Mouse (Mus musculus) T-cell, adult 2 months (primary cell): ENCODE data around the gene Gm20772.
"Not testable (repeated sequence)": the region's sequence is repeated elsewhere in the genome, so short reads cannot be mapped to it uniquely, and the experiment has no call there.

Experiments
- DNase-seq: peaks from one replicate; pipeline ENCODE4 v3.0.0; 2022; ENCODE audit warnings: low spot score

Gene Gm20772

DNA sequence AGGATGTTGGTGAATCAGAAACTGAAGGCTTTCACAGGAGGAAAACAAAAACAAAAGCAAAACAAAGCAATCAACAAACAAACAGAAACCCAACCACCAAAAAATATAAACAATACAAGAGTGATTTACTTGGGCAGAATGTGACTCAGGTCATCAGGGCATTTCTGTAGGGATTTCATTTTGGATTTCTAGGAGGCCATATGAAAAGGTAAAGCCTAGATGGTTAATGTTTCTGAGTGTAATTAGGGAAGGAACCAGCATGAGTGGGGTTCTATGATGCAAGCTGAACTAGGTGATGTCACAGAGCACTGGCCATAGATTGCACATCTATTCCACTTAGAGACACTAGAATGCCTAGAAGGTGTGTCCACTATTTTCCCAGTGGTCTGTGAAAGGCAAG is at the start of gene Gm20772, which contains the start of gene Gm20831:
Gm20772 (plus strand) TSS at position 301 of the 400 bp plus-strand sequence.
Gm20831 (plus strand) TSS at position 301 of the 400 bp plus-strand sequence.
- DNase-seq = not testable (repeated sequence)

DNA sequence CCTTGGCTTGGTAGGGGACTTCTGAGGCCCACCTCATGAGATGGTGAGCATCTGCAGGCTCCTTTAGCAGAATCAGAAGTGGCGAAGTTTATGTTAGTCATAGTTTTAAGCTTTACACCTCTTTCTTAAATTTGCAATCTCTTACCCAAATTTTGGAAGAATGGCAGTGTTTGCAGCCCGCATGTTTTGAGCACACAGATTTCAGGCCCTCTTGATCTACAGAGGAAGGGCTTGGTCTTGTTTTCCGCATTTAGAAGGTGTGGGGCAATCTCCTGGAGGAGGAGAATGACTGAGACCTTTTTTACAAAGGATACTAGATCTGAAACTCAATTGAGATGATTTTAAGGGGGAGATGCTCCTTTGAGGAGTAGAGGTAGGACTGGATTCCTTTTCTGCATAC is 28.4 kb upstream of the Gm20772 start, which contains the start of gene Gm21904:
Gm21904 (minus strand) TSS at position 101 of the 400 bp plus-strand sequence.
- DNase-seq = not testable (repeated sequence)
